Mouse (Mus musculus): Measurements from ENCODE around the gene Slc47a1. TPM values are rescaled to one million over a fixed set of nuclear protein-coding genes. Genes with fewer than 3 reads are reported as not detected.

Gene Slc47a1
- total RNA-seq, 1 experiment: 31.6 TPM

DNA sequence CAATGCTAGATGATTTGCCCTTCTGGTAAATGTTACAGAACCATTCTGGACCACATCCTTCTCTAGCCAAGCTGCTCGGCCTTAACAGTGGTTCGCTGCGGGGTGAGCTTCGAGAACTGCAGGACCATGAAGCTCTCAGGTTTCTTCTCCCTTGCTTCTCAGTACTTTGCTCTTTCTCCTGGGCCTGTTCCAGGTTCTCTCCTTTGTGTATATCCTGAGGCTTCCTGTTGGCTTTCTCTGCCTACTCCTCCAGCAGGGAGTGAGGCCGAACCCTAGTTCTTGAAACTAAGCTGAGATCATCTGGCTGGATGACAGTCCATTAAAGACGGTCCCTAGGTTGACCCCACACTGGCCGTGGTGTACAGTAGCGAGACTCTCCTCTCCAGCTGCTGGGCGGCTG, 21.5 kb downstream of the Slc47a1 start:
- DNase-seq (ENCODE audit: low read depth, low spot score): no peak
- TF ChIP-seq MAFK (IDR thresholded peaks at IDR 0.05; ENCODE audit: insufficient read depth, low read depth, low read length) (no peak), CHD2 (IDR thresholded peaks at IDR 0.05; ENCODE audit: low read depth, low read length) (no peak), ZC3H11A (IDR thresholded peaks at IDR 0.05; ENCODE audit: borderline replicate concordance, low read depth, low read length) (no peak), ZNF384 (IDR thresholded peaks at IDR 0.05; ENCODE audit: low read depth, low read length) (no peak), HCFC1 (IDR thresholded peaks at IDR 0.05; ENCODE audit: borderline replicate concordance, insufficient read depth, low read length) (no peak)
- in situ Hi-C loops (cut with MboI; ENCODE audit: low sequenced_read_pairs in 2 of 2, unreplicated experiment in 2 of 2): no loop called here
- Histone ChIP-seq H3K9ac (ENCODE audit: insufficient read depth, low read depth, low read length, poor library complexity, severe bottlenecking) (no peak overlapping the region), H3K4me3 (ENCODE audit: insufficient read depth in 1 of 2, low read depth in 1 of 2, low read length in 2 of 2, poor library complexity in 1 of 2, severe bottlenecking in 1 of 2) (no peak overlapping the region), H3K9me3 (ENCODE audit: control insufficient read depth, insufficient read depth, low read depth, low read length) (no peaks in the 10 kb centered on the region), H3K4me1 (ENCODE audit: control insufficient read depth in 2 of 2, insufficient read depth in 2 of 2, low read length in 2 of 2, poor library complexity in 1 of 2) (peaks cover 4 to 8% of the 10 kb centered on the region in 2 experiments; a peak in 3 of 4 replicates), H3K27ac (ENCODE audit: insufficient read depth, low read depth, low read length, poor library complexity, severe bottlenecking) (no peak overlapping the region), H3K36me3 (ENCODE audit: control insufficient read depth, insufficient read depth, low read length, poor library complexity, severe bottlenecking) (peaks cover 2% of the 10 kb centered on the region; the same call in 1 of the 2 replicates)

DNA sequence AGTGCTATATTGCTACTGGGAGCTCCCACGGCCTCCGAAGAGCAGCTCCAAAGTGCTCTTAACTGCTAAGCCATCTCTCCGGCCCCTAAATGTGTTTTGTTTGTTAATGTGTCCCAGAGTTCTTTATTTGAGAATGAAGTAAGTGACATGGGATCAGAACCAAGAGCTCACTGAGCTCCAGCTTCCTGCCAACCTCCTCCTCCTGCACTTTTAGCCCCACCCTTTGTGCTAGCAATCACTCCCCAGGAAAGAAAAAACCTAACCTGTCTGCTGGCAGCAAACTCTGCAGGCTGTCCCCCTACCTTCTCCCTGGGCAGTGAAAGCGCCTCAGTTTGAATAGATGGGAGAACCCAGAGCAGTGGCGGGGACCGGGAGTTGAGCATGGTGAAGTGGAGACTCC, 22.0 kb downstream of the Slc47a1 start:
- Histone ChIP-seq H3K27ac (ENCODE audit: insufficient read depth, low read depth, low read length, poor library complexity, severe bottlenecking) (no peak overlapping the region), H3K4me1 (ENCODE audit: control insufficient read depth in 2 of 2, insufficient read depth in 2 of 2, low read length in 2 of 2, poor library complexity in 1 of 2) (peaks cover 4 to 8% of the 10 kb centered on the region in 2 experiments; a peak in 3 of 4 replicates), H3K4me3 (ENCODE audit: insufficient read depth in 1 of 2, low read depth in 1 of 2, low read length in 2 of 2, poor library complexity in 1 of 2, severe bottlenecking in 1 of 2) (no peak overlapping the region), H3K9ac (ENCODE audit: insufficient read depth, low read depth, low read length, poor library complexity, severe bottlenecking) (no peak overlapping the region), H3K36me3 (ENCODE audit: control insufficient read depth, insufficient read depth, low read length, poor library complexity, severe bottlenecking) (peaks cover 2% of the 10 kb centered on the region; the same call in 1 of the 2 replicates), H3K9me3 (ENCODE audit: control insufficient read depth, insufficient read depth, low read depth, low read length) (no peaks in the 10 kb centered on the region)
- no peak for DNase-seq (ENCODE audit: low read depth, low spot score)
- no peak for TF ChIP-seq ZC3H11A (IDR thresholded peaks at IDR 0.05; ENCODE audit: borderline replicate concordance, low read depth, low read length)
- no peak for TF ChIP-seq HCFC1 (IDR thresholded peaks at IDR 0.05; ENCODE audit: borderline replicate concordance, insufficient read depth, low read length)
- TF ChIP-seq CHD2 (IDR thresholded peaks at IDR 0.05; ENCODE audit: low read depth, low read length): no peak
- no peak for TF ChIP-seq ZNF384 (IDR thresholded peaks at IDR 0.05; ENCODE audit: low read depth, low read length)
- no peak for TF ChIP-seq MAFK (IDR thresholded peaks at IDR 0.05; ENCODE audit: insufficient read depth, low read depth, low read length)
- in situ Hi-C loops (cut with MboI; ENCODE audit: low sequenced_read_pairs in 2 of 2, unreplicated experiment in 2 of 2): no loop called here

DNA sequence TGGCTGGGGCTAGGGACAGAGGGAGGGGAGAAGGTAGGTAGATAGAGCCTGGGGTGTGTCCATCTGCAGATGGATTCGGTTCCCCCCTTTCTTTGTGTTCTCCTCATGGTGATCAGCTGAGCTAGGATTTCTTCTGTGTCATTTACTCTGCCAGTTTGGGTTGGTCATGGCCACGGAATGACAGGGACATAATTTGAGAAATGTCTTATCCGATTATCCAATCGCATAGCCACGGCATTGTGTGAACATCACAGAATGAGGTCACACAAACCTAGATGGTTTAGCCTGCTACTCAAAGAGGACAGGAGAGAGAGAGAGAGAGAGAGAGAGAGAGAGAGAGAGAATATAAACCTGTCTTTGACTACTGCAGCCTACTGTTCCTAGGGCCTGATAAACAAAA, 22.8 kb downstream of the Slc47a1 start:
- Histone ChIP-seq H3K9ac (ENCODE audit: insufficient read depth, low read depth, low read length, poor library complexity, severe bottlenecking) (no peak overlapping the region), H3K27ac (ENCODE audit: insufficient read depth, low read depth, low read length, poor library complexity, severe bottlenecking) (no peak overlapping the region), H3K4me3 (ENCODE audit: insufficient read depth in 1 of 2, low read depth in 1 of 2, low read length in 2 of 2, poor library complexity in 1 of 2, severe bottlenecking in 1 of 2) (no peak overlapping the region), H3K9me3 (ENCODE audit: control insufficient read depth, insufficient read depth, low read depth, low read length) (no peaks in the 10 kb centered on the region), H3K4me1 (ENCODE audit: control insufficient read depth in 2 of 2, insufficient read depth in 2 of 2, low read length in 2 of 2, poor library complexity in 1 of 2) (peaks cover 0 to 8% of the 10 kb centered on the region in 2 experiments; a peak in 2 of 4 replicates), H3K36me3 (ENCODE audit: control insufficient read depth, insufficient read depth, low read length, poor library complexity, severe bottlenecking) (peaks cover 2% of the 10 kb centered on the region; the same call in 1 of the 2 replicates)
- TF ChIP-seq HCFC1 (IDR thresholded peaks at IDR 0.05; ENCODE audit: borderline replicate concordance, insufficient read depth, low read length) (no peak), ZC3H11A (IDR thresholded peaks at IDR 0.05; ENCODE audit: borderline replicate concordance, low read depth, low read length) (no peak), CHD2 (IDR thresholded peaks at IDR 0.05; ENCODE audit: low read depth, low read length) (no peak), MAFK (IDR thresholded peaks at IDR 0.05; ENCODE audit: insufficient read depth, low read depth, low read length) (no peak), ZNF384 (IDR thresholded peaks at IDR 0.05; ENCODE audit: low read depth, low read length) (no peak)
- DNase-seq (ENCODE audit: low read depth, low spot score): no peak
- in situ Hi-C loops (cut with MboI; ENCODE audit: low sequenced_read_pairs in 2 of 2, unreplicated experiment in 2 of 2): no loop called here

DNA sequence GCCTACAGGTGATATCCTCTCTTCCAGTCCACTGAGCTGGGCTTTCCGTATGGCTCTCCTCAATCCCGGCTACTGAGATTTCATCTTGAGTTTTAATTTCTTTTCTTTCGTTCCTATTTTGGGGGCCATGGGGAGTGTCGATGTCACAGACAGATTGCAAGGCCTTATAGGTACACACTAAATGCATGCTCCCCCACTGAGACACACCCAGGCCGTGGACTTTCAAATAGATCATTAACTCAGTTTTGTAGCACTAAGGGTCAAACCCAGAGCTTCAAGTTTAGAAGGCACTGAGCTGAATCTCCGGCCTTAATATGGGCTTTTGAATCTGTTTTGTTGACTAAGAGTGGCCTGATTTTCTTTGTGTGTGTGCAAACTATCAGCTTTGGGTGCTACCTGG, 23.8 kb downstream of the Slc47a1 start:
- Histone ChIP-seq H3K36me3 (ENCODE audit: control insufficient read depth, insufficient read depth, low read length, poor library complexity, severe bottlenecking) (peaks cover 2% of the 10 kb centered on the region; the same call in 1 of the 2 replicates), H3K4me3 (ENCODE audit: insufficient read depth in 1 of 2, low read depth in 1 of 2, low read length in 2 of 2, poor library complexity in 1 of 2, severe bottlenecking in 1 of 2) (no peak overlapping the region), H3K4me1 (ENCODE audit: control insufficient read depth in 2 of 2, insufficient read depth in 2 of 2, low read length in 2 of 2, poor library complexity in 1 of 2) (peaks cover 0 to 8% of the 10 kb centered on the region in 2 experiments; a peak in 2 of 4 replicates), H3K9ac (ENCODE audit: insufficient read depth, low read depth, low read length, poor library complexity, severe bottlenecking) (no peak overlapping the region), H3K27ac (ENCODE audit: insufficient read depth, low read depth, low read length, poor library complexity, severe bottlenecking) (no peak overlapping the region), H3K9me3 (ENCODE audit: control insufficient read depth, insufficient read depth, low read depth, low read length) (no peaks in the 10 kb centered on the region)
- in situ Hi-C loops (cut with MboI; ENCODE audit: low sequenced_read_pairs in 2 of 2, unreplicated experiment in 2 of 2): no loop called here
- no peak for TF ChIP-seq MAFK (IDR thresholded peaks at IDR 0.05; ENCODE audit: insufficient read depth, low read depth, low read length)
- no peak for TF ChIP-seq ZC3H11A (IDR thresholded peaks at IDR 0.05; ENCODE audit: borderline replicate concordance, low read depth, low read length)
- no peak for TF ChIP-seq CHD2 (IDR thresholded peaks at IDR 0.05; ENCODE audit: low read depth, low read length)
- no peak for TF ChIP-seq ZNF384 (IDR thresholded peaks at IDR 0.05; ENCODE audit: low read depth, low read length)
- no peak for TF ChIP-seq HCFC1 (IDR thresholded peaks at IDR 0.05; ENCODE audit: borderline replicate concordance, insufficient read depth, low read length)
- DNase-seq (ENCODE audit: low read depth, low spot score): no peak
